Mouse (Mus musculus): ENCODE measurements around the gene Gnat3.
"Not testable (repeated sequence)": the region's sequence is repeated elsewhere in the genome, so short reads cannot be mapped to it uniquely, and the experiment has no call there.

The Gnat3 gene

DNA sequence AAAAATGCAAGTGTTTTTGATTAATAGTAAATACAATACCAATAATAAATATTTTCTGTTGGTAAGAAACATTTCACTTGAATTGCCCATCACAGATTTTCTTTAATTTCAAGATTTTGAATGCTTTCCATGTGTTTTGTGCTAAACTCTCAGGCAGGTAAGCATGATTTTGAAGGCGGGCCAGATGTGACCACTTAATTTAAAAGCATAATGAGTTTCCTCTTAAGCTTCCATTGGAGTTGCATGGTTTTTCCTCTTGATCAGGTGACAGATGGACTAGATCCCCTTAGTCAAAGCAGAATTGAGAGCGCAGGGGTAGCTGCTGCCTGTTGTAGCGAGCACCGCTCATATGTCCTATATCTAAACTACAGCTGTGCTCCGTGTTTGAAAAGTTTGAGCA, at the start of gene Gnat3:
Gnat3 (plus strand) TSS at position 301 of the 400 bp plus-strand sequence.
- no peak for DNase-seq (ENCODE audit: low spot score)

DNA sequence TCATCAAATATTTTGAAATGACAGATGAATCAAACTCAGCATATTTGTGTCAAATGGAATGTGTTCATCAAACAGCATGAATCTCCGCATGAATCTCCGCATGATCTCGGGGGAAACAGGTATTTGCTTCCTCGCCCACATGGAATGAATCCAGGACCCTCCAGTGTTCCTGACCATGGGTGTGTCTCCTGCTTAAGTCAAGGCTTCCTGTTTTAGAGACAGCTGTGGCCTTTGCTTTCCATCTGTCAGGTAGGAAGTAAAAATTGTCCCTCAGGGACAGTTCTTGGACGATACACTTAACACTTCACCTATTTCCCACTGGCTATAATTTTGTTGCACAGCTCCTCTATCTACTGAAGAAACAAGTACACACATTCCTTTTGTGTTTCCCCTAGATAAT, 43.4 kb upstream of the Gnat3 start:
- no peak for DNase-seq (ENCODE audit: low spot score)

DNA sequence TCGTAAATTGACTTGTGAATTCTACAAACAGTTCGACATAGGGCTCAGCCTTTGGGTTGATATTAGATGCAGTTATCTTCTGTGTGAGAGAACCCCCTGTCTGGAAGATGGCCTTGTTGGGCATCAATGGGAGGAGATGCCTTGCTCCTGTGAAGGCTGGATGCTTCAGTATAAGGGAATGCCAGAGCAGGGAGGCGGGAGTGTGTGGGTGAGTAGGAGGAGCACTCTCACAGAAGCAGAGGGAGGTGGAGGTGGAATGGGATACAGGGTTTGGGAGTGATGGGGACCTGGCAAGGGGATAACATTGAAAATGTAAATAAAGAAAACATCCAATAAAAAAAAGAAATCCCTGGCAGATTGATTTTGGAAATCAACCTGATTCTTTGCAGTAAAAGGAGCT, 38.7 kb upstream of the Gnat3 start:
- DNase-seq (ENCODE audit: low spot score) = no peak

DNA sequence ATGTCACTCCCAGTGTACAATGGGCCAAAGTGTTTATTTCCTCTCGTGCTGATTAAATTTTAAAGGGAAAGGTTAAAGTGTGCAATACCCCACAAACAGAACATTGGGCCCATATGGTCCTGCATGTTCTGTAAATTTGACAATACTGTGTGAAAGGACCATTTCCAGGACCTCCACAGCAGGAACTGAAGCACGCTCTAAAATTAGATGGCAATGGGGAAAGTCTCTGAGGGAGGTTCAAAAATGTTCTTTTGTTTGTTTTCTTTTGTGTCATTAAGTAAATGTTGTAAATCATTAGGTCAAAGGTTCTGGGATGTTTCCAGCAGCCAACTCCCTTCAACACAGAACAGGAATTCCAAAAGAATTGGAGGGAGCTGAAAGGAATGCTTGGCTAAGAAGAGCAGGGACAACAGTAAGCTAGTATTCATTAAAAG, 38.2 kb upstream of the Gnat3 start:
- DNase-seq (ENCODE audit: low spot score) = no peak

DNA sequence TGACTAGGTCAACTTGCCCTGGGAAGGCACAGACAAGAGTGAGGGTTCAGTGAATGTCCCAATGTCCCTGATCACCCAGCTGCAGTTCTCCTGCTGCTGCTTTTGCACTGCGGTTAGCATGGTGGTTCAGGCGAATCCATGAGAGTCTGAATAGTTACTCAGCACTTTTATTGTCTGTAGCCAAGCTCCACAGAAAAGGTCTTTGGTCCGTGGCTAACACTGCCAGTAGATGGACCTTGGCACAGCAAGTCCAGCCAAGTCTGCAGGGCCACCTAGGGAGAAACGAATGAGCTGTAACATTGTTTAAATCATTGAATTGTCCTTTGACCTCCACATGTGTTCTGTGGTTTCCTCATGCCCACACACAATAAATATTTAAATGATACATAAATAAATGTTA, 33.9 kb upstream of the Gnat3 start:
- DNase-seq (ENCODE audit: low spot score) = no peak

DNA sequence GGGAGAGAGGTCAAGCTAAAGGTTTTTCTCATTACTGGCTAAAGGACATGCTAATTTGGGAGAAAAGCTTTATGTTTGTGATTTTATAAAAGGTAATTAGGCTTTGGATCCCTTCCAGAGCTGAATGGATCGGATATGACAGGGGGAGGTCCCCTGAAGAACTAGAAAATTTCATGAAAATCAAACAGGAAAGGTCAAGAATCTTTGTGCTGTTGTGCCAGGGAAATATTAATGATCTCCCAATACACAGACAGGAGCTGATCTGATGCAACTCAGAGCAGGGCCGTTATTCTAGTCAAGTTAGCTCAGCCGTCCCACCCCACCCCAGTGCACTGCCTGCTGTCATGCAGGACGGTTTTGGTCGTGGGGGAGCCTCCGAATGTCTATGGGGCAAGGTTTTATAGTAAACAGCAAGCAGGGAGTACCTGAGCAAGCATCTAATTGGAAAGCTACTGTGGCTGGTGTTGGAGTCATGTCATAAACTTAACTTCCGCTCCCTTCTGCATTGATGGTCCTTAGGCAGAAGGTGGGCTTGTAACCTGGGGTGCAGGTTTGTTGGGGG, 33.3 kb upstream of the Gnat3 start:
- DNase-seq (ENCODE audit: low spot score) = no peak

DNA sequence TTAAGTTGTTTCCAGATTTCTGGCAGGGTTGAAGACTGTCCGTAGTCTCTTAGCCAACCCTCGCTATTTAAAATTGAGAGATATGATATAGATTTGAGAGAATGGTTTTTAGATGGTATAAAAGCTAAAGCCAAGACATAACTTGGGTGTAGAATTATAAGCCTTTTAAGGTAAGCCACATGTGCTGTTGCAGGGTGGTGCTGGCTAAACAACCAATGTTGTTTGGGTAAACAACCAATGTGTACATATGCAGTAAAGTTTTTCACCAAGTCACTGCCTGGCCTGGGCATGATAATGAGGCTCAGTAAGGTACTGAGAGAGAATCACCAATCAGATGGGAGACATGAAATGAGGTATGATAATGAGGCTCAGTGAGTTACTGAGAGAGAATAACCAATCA, 30.8 kb upstream of the Gnat3 start:
- not testable (repeated sequence) for DNase-seq (ENCODE audit: low spot score)

DNA sequence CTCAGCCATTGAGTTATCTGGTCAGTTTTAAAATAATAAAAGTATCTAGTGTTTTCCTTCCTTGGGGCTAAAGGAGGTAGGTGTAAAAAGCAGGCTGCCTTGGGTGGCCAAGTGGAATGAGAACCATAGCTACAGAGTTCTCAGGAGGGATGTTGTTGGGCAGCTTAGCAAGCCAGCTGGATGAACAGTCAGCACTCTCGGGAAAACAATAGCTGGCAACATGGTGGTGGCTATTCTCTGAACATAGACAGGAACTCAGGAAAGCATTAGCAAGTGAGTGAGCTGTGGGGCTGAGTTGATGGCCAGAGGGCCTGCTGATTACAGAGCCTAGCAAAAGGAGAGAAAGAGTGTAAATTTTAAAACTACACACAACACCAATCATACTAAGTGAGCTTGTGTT, 27.8 kb upstream of the Gnat3 start:
- DNase-seq (ENCODE audit: low spot score) = no peak

DNA sequence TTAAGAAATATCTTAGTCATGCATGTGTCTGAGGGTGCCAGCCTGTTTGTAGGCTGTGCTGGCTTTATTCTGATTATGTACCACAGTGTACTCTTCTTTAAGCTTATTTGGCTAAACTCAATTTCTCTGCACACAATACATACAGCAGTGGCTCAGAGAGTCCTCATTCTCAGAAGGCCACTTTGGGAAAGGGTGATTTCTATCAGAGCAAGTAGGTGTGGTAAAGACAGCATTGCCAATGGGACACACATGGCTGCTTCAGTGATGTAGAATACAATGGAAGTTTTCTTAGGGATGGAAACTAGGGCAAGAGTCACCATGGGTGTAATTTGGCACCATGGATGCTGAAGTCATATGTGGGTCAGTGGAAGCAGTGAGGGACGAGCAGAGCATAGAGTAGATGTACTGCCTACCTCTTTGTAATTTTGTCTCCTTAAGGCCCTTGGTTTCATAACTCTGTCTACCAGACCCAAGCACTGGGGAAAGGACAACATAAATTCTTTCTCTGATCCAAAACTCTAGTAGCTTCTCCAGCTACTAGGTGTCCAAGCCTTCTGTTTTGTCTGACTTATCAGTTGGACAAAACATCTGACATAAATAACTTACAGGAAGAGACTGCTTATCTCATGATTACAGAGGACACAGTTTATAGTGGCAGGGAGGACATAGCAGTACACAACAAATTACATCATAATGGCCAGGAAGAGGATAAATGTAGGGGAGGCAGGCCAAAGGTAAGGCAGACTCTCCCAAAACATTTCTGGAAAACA, 24.0 kb upstream of the Gnat3 start:
- no peak for DNase-seq (ENCODE audit: low spot score)

DNA sequence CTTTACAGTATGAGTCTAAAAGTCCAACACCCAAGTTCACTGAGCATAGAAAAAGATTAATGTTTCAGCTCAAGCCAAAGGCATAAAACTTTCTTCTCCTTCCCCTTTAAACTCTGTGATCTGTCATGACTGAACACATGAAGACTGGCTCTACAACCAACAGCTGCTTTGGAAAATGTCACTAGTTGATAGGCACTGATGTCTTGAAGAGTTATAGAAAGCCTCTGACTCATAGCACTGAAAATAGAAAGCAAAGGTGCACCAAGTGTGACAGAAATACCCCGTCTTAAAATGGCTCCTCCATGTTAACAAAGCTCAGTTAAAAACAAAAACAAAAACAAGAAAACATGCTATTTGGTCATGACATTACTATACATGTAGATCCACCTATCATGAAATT, 5.9 kb upstream of the Gnat3 start:
- no peak for DNase-seq (ENCODE audit: low spot score)

DNA sequence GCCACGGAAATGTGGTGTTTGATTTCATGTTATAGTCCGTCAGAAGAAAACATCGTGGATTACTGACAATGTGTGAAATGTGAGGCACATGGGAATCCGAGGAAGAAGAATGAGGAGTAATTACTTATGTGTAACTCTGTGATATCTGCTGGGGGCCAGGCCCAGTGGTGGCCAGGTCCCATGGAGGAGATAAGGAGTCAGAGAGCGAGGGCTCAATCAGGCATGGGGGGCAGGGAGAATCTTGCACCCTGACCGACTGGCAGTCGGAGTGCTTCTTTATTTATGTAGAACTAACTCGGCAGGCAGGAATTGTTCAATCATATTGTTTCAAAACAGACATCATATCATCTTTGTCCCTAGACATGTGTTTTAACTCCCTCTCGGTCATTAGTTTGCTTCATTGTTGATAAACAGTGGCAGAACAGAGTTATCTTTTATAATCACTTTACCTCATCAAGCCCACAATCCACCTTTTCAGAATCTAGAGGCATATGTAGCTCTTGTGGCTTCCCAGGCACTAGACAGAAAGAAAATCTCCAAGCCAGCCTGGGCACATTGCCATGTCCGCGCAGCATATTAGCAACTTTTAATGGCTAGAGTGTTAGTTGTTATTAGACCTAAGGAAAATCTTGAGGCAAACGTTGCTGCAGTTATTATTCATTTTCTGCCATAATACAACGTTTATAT, 7.5 kb downstream of the Gnat3 start:
- no peak for DNase-seq (ENCODE audit: low spot score)

DNA sequence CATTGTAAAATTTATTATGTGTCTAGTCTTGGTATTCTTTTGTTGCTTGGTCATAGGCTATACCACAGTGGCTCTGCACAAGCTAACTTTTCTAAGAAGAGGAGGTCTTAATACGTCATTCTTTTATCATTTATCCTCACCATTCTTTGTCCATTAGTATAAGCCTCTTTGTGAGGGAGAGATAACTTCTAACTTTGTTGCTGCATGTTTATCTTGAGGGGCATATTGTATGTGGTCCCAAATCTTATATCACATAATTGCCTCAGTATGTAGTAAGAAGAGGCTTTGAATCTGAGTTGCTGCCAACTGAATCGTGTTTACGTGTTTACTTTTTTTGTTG, 8.0 kb downstream of the Gnat3 start:
- DNase-seq (ENCODE audit: low spot score) = no peak

DNA sequence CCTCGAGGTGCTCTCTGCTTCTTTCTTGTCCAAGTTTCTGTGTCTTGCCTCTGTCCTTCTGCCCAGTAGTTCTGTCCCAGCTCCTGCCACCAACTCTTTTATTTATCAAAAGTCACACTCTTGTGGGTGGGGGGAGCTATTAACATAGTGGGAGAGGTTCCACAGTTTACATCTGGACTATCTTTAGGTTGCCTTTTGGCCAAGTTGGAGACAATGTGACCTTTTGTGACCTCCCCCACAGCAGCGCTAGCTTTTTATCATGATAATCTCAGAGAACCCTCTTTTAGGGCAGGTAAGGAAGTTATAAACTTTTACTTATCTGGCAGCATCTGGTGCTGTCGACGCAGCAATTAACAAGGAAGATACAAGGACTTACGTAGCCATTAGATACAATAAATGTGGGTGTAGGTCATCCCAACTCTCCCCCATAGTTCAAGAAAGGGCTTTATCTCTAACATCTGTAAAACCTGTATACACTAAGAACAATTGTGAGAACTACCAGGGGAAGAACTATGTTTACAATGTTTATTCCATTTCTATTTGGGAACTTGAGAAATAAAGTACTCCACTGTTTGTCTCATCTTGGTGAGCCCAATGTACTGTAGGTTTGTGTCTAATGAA, 18.3 kb downstream of the Gnat3 start:
- DNase-seq (ENCODE audit: low spot score) = no peak

DNA sequence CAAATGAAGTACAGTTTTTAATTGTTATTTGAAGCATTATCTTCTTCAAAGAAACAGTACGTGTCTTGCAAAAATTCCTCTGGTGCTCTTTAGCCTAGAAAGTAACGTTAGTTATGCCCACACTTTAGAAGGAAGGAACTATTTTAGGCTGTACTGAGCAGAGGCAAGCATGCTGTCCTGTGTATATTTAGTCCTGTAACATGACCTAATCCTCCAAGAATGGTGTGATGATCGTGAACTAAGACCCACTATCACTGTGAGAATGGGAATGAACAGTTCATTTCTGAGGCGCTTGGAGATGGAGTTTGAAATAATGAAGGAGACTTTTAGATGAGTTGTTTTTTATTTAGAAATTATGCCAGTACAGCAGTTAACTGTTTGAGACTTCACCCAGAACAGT, 20.4 kb downstream of the Gnat3 start:
- no peak for DNase-seq (ENCODE audit: low spot score)

DNA sequence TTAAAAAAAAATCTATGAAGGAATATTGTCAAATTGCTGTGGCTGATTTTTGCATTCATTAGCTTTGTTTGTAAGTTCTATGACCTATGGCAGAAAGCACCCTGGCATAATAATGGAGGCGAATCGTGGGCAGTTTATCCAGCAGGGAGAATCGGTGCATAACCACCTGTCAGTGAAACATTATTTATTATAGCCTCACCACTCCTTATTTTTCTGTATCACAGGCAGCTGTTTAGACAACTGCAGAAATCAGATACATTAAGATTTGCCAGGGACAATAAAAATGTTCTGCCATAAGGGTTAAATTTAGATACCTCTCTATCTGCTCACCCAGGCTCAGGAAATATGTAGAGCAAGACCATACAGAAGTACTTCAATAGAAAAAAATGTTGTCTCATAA, 22.2 kb downstream of the Gnat3 start:
- no peak for DNase-seq (ENCODE audit: low spot score)

DNA sequence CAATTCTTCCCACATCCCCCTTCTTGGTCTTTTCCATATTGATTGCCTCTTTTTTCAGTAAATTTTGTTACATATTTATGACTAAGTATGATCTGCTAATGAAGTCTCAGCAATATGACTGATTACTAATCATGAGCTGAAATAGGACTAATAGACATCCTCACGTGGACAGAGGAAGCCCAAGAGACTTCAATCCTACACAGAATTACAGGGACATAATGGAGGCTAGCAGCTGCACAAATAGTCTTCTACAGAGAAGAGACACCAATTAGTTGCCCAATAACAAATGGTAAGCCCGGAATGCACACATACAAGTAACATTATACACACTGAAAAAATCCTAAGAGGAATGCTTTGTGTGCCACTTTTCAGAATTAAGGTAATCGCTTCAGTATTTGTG, 24.3 kb downstream of the Gnat3 start:
- no peak for DNase-seq (ENCODE audit: low spot score)

DNA sequence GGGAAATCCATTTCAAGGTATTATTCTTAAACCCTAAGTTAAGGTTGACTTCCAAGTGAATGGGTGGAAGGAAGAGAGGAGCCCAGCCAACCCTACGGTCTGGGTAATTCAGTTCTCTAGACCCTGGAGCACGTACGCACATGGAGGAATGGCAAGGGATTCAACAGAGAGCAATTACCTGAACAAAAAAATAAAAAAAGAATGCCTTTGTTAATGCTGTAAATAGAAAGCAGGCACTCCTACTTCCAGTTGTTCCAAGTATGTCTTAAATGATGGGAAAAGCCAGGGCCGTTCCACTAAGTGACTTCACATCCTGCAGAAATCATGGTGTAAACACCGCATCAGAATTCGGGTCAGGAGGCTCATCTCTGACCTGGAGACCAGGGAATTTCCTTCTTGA, 28.3 kb downstream of the Gnat3 start:
- DNase-seq (ENCODE audit: low spot score) = no peak

DNA sequence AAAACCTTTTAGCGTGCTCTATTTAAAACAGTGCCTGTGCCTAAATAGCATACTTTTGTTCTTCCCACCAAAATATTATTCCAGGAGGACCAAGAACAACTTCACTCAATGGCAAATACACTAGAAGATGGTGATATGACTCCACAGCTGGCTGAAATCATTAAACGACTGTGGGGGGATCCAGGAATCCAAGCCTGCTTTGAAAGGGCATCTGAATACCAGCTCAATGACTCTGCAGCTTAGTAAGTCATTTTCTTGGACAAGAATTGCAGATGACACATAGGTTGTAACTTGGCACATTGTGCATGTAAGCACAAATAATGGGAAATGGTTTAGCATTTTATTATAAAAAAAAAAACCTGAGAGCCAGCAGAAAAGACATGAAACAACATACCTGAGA, 37.2 kb downstream of the Gnat3 start:
- DNase-seq (ENCODE audit: low spot score) = no peak

DNA sequence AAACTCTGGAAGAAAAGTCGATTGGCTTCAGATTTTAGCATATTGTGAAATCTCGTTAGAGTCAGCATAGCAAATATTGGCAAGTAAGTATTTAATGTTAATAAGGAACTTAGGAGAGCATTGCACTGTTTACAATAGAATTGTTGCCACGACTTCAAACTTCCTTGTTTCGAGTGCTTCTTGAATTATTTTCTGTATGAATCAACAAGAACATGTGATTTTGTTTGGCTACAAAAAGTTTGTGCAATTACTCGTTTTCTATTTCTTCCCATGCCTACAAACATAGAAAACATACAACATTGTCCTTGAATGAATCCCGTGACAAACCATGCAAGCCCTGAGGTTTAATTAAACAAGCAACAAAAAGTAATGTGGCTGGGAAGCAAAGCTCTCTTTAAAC, 37.8 kb downstream of the Gnat3 start:
- no peak for DNase-seq (ENCODE audit: low spot score)

DNA sequence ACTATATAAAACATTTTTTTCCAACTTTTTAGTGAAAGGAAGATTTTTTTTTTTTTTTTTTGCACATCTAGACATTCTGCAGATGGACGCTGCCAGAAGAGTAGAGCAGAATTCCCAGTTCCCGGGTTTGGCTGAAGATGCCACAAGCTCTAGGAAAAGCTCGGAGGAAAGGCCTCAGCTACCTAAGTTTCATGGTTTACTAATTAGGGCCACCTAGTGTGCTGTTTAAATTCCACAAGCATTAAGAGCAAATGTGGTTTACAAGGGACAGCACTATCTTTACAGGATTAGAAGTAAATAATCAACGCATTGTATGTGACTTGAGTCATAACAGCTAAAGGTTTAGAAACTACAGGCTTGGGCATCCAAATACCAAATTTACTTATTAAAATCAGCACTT, 39.3 kb downstream of the Gnat3 start:
- no peak for DNase-seq (ENCODE audit: low spot score)

DNA sequence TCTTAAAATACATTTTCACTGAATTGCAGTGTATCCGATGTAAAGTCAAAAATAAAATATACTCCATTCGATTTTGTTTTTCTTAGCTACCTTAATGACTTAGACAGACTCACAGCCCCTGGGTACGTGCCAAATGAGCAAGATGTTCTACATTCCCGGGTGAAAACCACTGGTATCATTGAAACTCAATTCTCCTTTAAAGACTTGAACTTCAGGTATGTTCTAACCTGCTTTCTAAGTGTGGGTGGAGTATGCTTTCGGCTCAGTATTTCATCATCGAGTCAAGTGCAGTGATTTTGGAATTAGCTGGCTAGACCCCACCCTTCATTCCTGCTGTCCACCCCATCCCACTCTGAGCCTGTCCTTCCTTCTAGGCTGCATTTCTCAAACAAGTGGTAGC, 41.3 kb downstream of the Gnat3 start:
- no peak for DNase-seq (ENCODE audit: low spot score)

DNA sequence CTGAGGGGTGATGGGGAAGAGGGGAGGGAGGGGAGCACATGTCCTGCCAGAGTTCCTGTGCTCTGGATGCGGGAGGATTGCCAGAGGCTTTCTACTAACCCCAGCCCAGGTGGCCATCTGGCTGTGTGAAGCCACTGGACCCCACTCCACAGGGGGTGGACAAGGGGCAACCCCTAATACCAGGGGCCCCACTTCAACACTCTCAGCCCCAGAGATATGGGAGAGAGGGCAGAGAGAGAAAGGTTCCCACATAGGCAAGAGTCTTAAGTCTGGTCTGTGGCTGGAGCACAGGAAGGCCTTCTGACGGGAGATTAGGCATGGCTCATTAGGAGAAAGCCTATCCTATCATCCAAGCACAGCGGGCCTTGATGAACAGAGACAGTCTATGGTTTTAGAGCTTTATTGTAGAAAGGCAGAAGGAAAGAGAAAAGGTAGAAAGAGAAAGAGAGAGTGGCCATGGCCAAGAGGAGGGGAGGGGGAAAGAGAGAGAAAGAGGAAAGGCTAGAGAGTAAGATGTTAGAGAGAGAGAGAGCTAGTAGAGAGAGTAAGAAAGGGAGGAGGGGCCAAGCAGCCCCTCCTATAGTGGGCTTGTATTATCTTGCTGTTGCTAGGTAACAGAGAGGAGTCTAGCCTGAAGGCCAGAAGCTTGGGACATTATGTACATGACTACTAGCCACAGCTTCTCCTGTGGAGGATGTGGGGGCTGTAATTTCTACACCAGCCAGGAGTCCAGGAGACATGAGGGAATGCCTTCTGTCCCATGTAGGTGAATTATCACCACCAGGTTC, 42.7 kb downstream of the Gnat3 start:
- no peak for DNase-seq (ENCODE audit: low spot score)

All from urinary bladder, postnatal 10 days (tissue).